Mouse (Mus musculus): ENCODE results near the gene Hbb-bs. TPM values are rescaled to one million over a fixed set of nuclear protein-coding genes. Genes with fewer than 3 reads are reported as not detected.
"Not testable (repeated sequence)": the region's sequence is repeated elsewhere in the genome, so short reads cannot be mapped to it uniquely, and the experiment has no call there.

Gene Hbb-bs
- polyA plus RNA-seq, 1 experiment: 78.9 TPM

DNA sequence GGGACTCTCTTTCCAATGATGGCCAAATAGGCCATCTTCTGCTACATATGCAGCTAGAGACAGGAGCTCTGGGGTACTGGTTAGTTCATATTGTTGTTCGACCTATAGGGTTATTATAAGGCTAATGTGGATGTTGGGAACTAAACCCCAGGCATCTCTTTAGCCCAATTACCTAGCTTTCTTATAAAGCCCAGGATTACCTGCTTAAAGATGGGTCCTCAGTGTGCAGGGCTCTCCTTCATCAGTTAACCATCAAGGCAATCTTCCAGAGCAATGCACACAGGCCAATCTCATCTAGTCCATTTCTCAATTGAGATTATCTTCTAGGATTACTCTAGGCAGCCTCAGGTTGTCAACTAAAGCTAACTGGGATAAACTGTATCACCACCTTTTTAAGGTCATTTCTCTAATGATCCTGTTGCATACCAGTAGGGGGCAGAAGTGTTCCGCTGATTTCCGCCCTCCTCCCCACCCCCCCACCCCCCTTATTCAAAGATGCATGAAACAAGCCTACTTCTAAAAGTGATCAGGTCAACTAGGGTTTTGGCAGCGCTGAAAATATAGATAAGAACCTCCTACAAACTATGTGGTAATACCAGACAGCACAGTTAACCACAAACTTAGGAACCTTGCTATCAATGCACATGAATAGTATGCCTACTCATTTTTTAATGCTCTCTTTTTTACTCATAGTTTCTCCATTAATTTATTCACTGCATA is 35.1 kb downstream of the Hbb-bs start:
- no peak for TF ChIP-seq CTCF (IDR thresholded peaks at IDR 0.05; ENCODE audit: control insufficient read depth, insufficient read depth, insufficient replicate concordance, low read depth, low read length)
- no peak for TF ChIP-seq POLR2A (IDR thresholded peaks at IDR 0.05; ENCODE audit: control insufficient read depth, low read depth, low read length)
- Histone ChIP-seq H3K27me3 (ENCODE audit: control insufficient read depth, insufficient read depth, low read length) (no peaks in the 10 kb centered on the region), H3K4me3 (ENCODE audit: control insufficient read depth, low read depth, low read length) (no peak overlapping the region), H3K36me3 (ENCODE audit: control insufficient read depth, insufficient read depth, low read length) (no peaks in the 10 kb centered on the region), H3K4me1 (ENCODE audit: control insufficient read depth, insufficient read depth, low read length) (no peaks in the 10 kb centered on the region), H3K27ac (ENCODE audit: control insufficient read depth, insufficient read depth, low read depth, low read length) (no peak overlapping the region)

DNA sequence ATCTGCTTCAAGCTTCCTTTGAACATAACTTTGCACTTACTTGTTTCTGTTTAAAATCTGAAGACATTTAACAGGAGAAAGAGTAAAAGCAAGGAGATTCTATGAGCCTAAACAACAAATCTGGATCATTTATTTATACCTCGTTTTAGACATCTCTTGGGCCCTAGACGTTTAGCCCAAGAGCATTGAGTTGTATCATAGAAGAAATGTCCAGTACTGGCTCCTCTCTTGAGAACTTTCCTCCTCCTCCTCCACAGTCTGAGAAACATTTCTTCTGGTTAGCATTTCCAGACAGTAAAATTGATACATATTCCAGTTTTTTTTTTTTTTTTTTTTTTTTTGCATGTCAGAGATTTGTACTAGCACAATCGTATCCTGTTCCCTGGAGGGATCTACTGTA is 36.2 kb downstream of the Hbb-bs start, which contains the start of gene Olfr67:
Gene Olfr67 (minus strand): TSS at position 101 of the 400 bp plus-strand sequence.
- Histone ChIP-seq H3K4me3 (ENCODE audit: control insufficient read depth, low read depth, low read length) (no peak within 1 kb of the TSS), H3K4me1 (ENCODE audit: control insufficient read depth, insufficient read depth, low read length) (no peaks in the 10 kb centered on the region), H3K27ac (ENCODE audit: control insufficient read depth, insufficient read depth, low read depth, low read length) (no peak within 1 kb of the TSS), H3K27me3 (ENCODE audit: control insufficient read depth, insufficient read depth, low read length) (no peaks in the 10 kb centered on the region), H3K36me3 (ENCODE audit: control insufficient read depth, insufficient read depth, low read length) (no peaks in the 10 kb centered on the region)
- TF ChIP-seq POLR2A (IDR thresholded peaks at IDR 0.05; ENCODE audit: control insufficient read depth, low read depth, low read length) (no peak), CTCF (IDR thresholded peaks at IDR 0.05; ENCODE audit: control insufficient read depth, insufficient read depth, insufficient replicate concordance, low read depth, low read length) (no peak)

DNA sequence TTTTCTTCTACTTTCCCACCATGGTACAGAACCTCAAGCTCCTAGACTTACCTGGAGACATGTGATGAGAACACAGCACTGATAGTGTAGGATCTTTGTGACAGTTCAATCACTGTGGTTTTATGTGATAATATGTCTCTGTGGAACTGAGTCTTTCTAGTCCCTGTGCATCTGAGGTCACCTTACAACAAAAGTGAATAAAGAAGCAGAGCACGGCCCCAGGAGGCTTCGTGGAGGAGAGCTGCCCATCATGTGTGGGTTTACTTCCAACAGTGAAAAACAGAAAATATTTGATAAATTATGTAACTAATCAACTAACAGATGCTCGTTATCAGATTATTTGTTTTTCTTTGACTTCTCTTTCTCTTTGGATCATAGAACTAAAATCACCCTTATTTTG is 48.3 kb downstream of the Hbb-bs start, which contains the start of gene Olfr68:
Gene Olfr68 (minus strand): TSS at position 101 of the 400 bp plus-strand sequence.
- TF ChIP-seq CTCF (IDR thresholded peaks at IDR 0.05; ENCODE audit: control insufficient read depth, insufficient read depth, insufficient replicate concordance, low read depth, low read length): no peak
- TF ChIP-seq POLR2A (IDR thresholded peaks at IDR 0.05; ENCODE audit: control insufficient read depth, low read depth, low read length): no peak
- Histone ChIP-seq H3K4me3 (ENCODE audit: control insufficient read depth, low read depth, low read length) (no peak within 1 kb of the TSS), H3K36me3 (ENCODE audit: control insufficient read depth, insufficient read depth, low read length) (no peaks in the 10 kb centered on the region), H3K27me3 (ENCODE audit: control insufficient read depth, insufficient read depth, low read length) (no peaks in the 10 kb centered on the region), H3K4me1 (ENCODE audit: control insufficient read depth, insufficient read depth, low read length) (no peaks in the 10 kb centered on the region), H3K27ac (ENCODE audit: control insufficient read depth, insufficient read depth, low read depth, low read length) (no peak within 1 kb of the TSS)

DNA sequence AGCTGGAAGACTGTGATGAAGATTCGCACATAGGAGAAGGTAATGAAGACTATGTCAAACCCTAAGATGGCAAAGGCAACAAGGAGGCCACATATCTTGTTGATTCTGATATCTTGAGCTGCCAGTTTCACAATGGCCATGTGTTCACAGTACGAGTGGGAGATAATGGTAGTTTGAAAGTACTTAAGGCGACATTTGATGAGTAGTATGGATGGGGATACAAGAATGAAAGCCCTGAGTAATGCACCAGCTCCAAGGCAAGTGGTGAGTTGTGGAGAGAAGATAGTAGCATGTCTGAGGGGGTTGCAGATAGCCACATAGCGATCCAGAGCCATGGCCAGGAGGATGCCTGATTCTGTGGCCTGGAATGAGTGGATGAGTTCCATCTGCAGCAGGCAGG is 50.2 kb downstream of the Hbb-bs start:
- not testable (repeated sequence) for H3K36me3 ChIP-seq (ENCODE audit: control insufficient read depth, insufficient read depth, low read length); H3K27me3 ChIP-seq (ENCODE audit: control insufficient read depth, insufficient read depth, low read length); H3K4me1 ChIP-seq (ENCODE audit: control insufficient read depth, insufficient read depth, low read length); H3K27ac ChIP-seq (ENCODE audit: control insufficient read depth, insufficient read depth, low read depth, low read length); H3K4me3 ChIP-seq (ENCODE audit: control insufficient read depth, low read depth, low read length)

Other genes starting within 250 kb of the Hbb-bs start
- gene Olfr618, start 238.0 kb downstream of the Hbb-bs start, polyA plus RNA-seq (2012; rRNA removed): not detected in 2 replicates
- not detected in 2 replicates for gene Olfr619, start 227.5 kb downstream of the Hbb-bs start, polyA plus RNA-seq (2012; rRNA removed)
- not detected in 2 replicates for gene Olfr620, start 215.6 kb downstream of the Hbb-bs start, polyA plus RNA-seq (2012; rRNA removed)
- not detected in 2 replicates for gene Olfr622, start 185.4 kb downstream of the Hbb-bs start, polyA plus RNA-seq (2012; rRNA removed)
- gene Olfr623, start 164.4 kb downstream of the Hbb-bs start, polyA plus RNA-seq (2012; rRNA removed): not detected in 2 replicates
- gene Olfr624, start 156.9 kb downstream of the Hbb-bs start, polyA plus RNA-seq (2012; rRNA removed): 0.02 TPM in 1 of 2 replicates, not detected in the other
- gene Olfr625-ps1, start 145.4 kb downstream of the Hbb-bs start, polyA plus RNA-seq (2012; rRNA removed): not detected in 2 replicates
- gene Olfr243, start 113.4 kb downstream of the Hbb-bs start, polyA plus RNA-seq (2012; rRNA removed): not detected in 2 replicates
- gene Olfr628, start 97.7 kb downstream of the Hbb-bs start, polyA plus RNA-seq (2012; rRNA removed): not detected in 2 replicates
- gene Olfr629, start 83.2 kb downstream of the Hbb-bs start, polyA plus RNA-seq (2012; rRNA removed): not detected in 2 replicates
- gene Olfr630, start 70.8 kb downstream of the Hbb-bs start, polyA plus RNA-seq (2012; rRNA removed): not detected in 2 replicates
- not detected in 2 replicates for gene Olfr69, start 56.5 kb downstream of the Hbb-bs start, polyA plus RNA-seq (2012; rRNA removed)
- gene Olfr68, start 48.4 kb downstream of the Hbb-bs start, polyA plus RNA-seq (2012; rRNA removed): not detected in 2 replicates
- gene Olfr67, start 36.3 kb downstream of the Hbb-bs start, polyA plus RNA-seq (2012; rRNA removed): not detected in 2 replicates
- gene Hbb-bt, start 14.1 kb downstream of the Hbb-bs start, polyA plus RNA-seq (2012; rRNA removed): 8.1 and 11.1 TPM in 2 replicates
- gene Hbb-bh2, start 12.4 kb upstream of the Hbb-bs start, polyA plus RNA-seq (2012; rRNA removed): not detected in 2 replicates
- not detected in 2 replicates for gene Hbb-bh1, start 15.1 kb upstream of the Hbb-bs start, polyA plus RNA-seq (2012; rRNA removed)
- gene Hbb-y, start 25.1 kb upstream of the Hbb-bs start, polyA plus RNA-seq (2012; rRNA removed): 0.19 and 0.26 TPM in 2 replicates
- not detected in 2 replicates for gene Olfr66, start 58.2 kb upstream of the Hbb-bs start, polyA plus RNA-seq (2012; rRNA removed)
- gene Olfr64, start 66.4 kb upstream of the Hbb-bs start, polyA plus RNA-seq (2012; rRNA removed): not detected in 2 replicates
- gene Olfr65, start 75.4 kb upstream of the Hbb-bs start, polyA plus RNA-seq (2012; rRNA removed): not detected in 2 replicates
- not detected in 2 replicates for gene Olfr631, start 100.7 kb upstream of the Hbb-bs start, polyA plus RNA-seq (2012; rRNA removed)
- gene Olfr632, start 106.3 kb upstream of the Hbb-bs start, polyA plus RNA-seq (2012; rRNA removed): not detected in 2 replicates
- not detected in 2 replicates for gene Olfr633, start 116.3 kb upstream of the Hbb-bs start, polyA plus RNA-seq (2012; rRNA removed)
- gene Olfr635, start 143.1 kb upstream of the Hbb-bs start, polyA plus RNA-seq (2012; rRNA removed): not detected in 2 replicates
- not detected in 2 replicates for gene Olfr638, start 170.7 kb upstream of the Hbb-bs start, polyA plus RNA-seq (2012; rRNA removed)
- gene Olfr639, start 189.2 kb upstream of the Hbb-bs start, polyA plus RNA-seq (2012; rRNA removed): not detected in 2 replicates
- gene Olfr640, start 197.5 kb upstream of the Hbb-bs start, polyA plus RNA-seq (2012; rRNA removed): 0.07 TPM in 1 of 2 replicates, not detected in the other
- 0.15 TPM in 1 of 2 replicates, not detected in the other for gene Olfr641, start 207.3 kb upstream of the Hbb-bs start, polyA plus RNA-seq (2012; rRNA removed)
- gene Olfr642, start 224.6 kb upstream of the Hbb-bs start, polyA plus RNA-seq (2012; rRNA removed): 0.53 TPM in 1 of 2 replicates, not detected in the other
- gene 4930516K23Rik, start 233.3 kb upstream of the Hbb-bs start, polyA plus RNA-seq (2012; rRNA removed): 0.80 and 0.89 TPM in 2 replicates
- 0.12 TPM in 1 of 2 replicates, not detected in the other for gene Olfr644, start 243.8 kb upstream of the Hbb-bs start, polyA plus RNA-seq (2012; rRNA removed)